Mouse (Mus musculus): ENCODE data around the gene Gm49368.

- TF ChIP-seq CTCF (IDR thresholded peaks at IDR 0.05 in 2 of 3, conservative IDR thresholded peaks at IDR 0.05 in 1 of 3; ENCODE audit: control insufficient read depth in 1 of 3, insufficient read depth in 1 of 3, low read depth in 2 of 3, low read length in 3 of 3, poor library complexity in 1 of 3, severe bottlenecking in 1 of 3): no peak
- no peak for TF ChIP-seq ZC3H11A (IDR thresholded peaks at IDR 0.05; ENCODE audit: low read depth, low read length)
These were observed 71.1 kb downstream of the Gm49368 start for GRCm38 (mm10) chr7:128133596-128133995.
